Mouse (Mus musculus): ENCODE measurements around the gene Krtap5-2.

The Krtap5-2 gene

DNA sequence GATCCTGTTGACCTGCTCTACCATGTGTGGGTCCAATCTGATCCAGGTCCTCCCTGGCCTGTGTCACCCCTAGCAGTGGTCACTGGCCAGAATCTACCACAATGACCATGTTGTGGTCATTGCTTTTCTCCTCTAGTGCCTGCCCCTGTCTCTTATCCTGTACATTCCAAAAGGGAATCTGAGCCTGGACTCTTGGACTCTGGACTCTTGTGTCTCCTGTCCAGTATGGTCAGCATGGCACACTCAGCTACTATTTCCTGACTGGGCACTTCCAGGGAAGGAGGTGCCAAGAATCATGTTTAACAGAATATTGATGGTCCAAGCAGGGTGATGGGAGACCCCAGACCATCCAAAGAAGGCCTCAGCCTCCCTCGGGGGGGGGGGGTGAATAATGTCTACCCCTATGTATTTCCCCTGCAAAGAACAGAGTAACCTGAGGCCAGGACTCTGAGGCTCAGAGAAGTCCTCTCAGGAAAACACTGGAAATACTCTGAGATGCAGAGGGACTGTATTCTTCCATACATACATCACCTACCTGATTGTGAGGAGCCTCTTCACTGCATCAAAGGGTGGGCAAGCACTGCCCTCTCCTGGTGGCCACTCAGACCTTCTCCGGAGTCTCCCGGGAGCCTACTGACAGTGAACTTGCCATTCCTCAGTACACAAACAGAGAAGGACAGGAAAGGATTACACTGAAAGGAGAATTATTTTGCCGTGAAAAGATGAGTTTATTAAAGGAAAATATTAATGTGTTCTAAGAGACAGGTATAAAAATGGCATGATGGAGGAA is 41.4 kb downstream of the Krtap5-2 start:
- no peak for DNase-seq

DNA sequence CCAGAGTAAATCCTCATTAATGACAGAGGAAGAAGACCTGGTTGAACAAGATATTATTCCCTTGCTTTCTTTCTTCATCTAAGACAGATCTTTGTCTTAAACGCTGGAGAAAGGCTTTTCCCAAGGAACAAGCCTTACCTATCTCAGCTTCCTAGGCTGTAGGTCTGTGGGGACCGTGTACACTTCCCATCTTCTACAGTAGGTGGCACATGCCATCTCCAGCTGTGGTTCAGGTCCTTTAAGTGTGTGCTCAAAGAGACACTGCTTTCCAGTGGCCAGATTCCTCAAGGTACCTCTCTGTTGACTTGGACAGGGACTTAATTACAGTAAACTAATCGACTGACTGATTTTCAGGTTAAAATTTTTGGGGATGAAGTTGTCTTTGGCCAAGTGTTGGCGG is 47.0 kb downstream of the Krtap5-2 start:
- no peak for DNase-seq

Measured in lung, postnatal 14 days (tissue).